Mouse (Mus musculus) hindbrain, embryonic 13.5 days (tissue): ENCODE measurements around the gene Klc2. TPM values are rescaled to one million over a fixed set of nuclear protein-coding genes. Genes with fewer than 3 reads are reported as not detected.

Experiments used
- polyA plus RNA-seq: library from polyadenylated mRNA; unstranded; fragments of >200 nt; fragmentation: Nextera tagmentation; extraction: Ambion mirVana; gene quantifications from 2 replicates; pipeline ENCODE4 v1.2.1, GENCODE M21; 2015

Klc2 gene
- polyA plus RNA-seq, 1 experiment from 2014 or later: 73.4 TPM

Other genes with a start within 250 kb of the Klc2 start
- gene Actn3, start 240.7 kb downstream of the Klc2 start, polyA plus RNA-seq: 1.8 and 2.1 TPM in 2 replicates
- gene Zdhhc24, start 239.9 kb downstream of the Klc2 start, polyA plus RNA-seq: 21.8 and 22.0 TPM in 2 replicates
- 9.6 and 10.7 TPM in 2 replicates for gene Bbs1, start 211.9 kb downstream of the Klc2 start, polyA plus RNA-seq
- gene Dpp3, start 190.3 kb downstream of the Klc2 start, polyA plus RNA-seq: 124 and 132 TPM in 2 replicates
- gene Peli3, start 175.4 kb downstream of the Klc2 start, polyA plus RNA-seq: 10.8 and 10.9 TPM in 2 replicates
- gene Mrpl11, start 156.4 kb downstream of the Klc2 start, polyA plus RNA-seq: 105 and 115 TPM in 2 replicates
- gene Npas4, start 128.2 kb downstream of the Klc2 start, polyA plus RNA-seq: 0.34 and 0.39 TPM in 2 replicates
- 10.4 and 11.3 TPM in 2 replicates for gene Slc29a2, start 94.7 kb downstream of the Klc2 start, polyA plus RNA-seq
- gene B4gat1, start 79.7 kb downstream of the Klc2 start, polyA plus RNA-seq: 61.2 and 66.0 TPM in 2 replicates
- gene AC124502.3, start 79.7 kb downstream of the Klc2 start, polyA plus RNA-seq: 3.9 and 5.9 TPM in 2 replicates
- 46.0 and 48.2 TPM in 2 replicates for gene Brms1, start 77.2 kb downstream of the Klc2 start, polyA plus RNA-seq
- gene Rin1, start 68.1 kb downstream of the Klc2 start, polyA plus RNA-seq: 1.1 and 1.5 TPM in 2 replicates
- 19.1 and 20.4 TPM in 2 replicates for gene Cd248, start 50.5 kb downstream of the Klc2 start, polyA plus RNA-seq
- 6.2 and 8.4 TPM in 2 replicates for gene Tmem151a, start 33.0 kb downstream of the Klc2 start, polyA plus RNA-seq
- gene Yif1a, start 30.0 kb downstream of the Klc2 start, polyA plus RNA-seq: 57.6 and 58.2 TPM in 2 replicates
- gene Cnih2, start 20.0 kb downstream of the Klc2 start, polyA plus RNA-seq: 333 TPM in 2 replicates
- gene Rab1b, start 11.5 kb downstream of the Klc2 start, polyA plus RNA-seq: 234 TPM in 2 replicates
- 33.9 TPM in 2 replicates for gene Pacs1, start 154.6 kb upstream of the Klc2 start, polyA plus RNA-seq
- gene Sf3b2, start 176.9 kb upstream of the Klc2 start, polyA plus RNA-seq: 373 and 377 TPM in 2 replicates
- 34.1 and 36.0 TPM in 2 replicates for gene Gal3st3, start 179.8 kb upstream of the Klc2 start, polyA plus RNA-seq
- gene Catsper1, start 217.2 kb upstream of the Klc2 start, polyA plus RNA-seq: not detected in 2 replicates
- 5.4 and 6.3 TPM in 2 replicates for gene Cst6, start 231.0 kb upstream of the Klc2 start, polyA plus RNA-seq
- gene Eif1ad, start 248.2 kb upstream of the Klc2 start, polyA plus RNA-seq: 53.3 and 56.4 TPM in 2 replicates
- 330 and 334 TPM in 2 replicates for gene Banf1, start 248.6 kb upstream of the Klc2 start, polyA plus RNA-seq